Mouse (Mus musculus) C2C12 (cell line): Measurements from ENCODE around the gene Avp.

Source experiments
- CTCF ChIP-seq: IDR thresholded peaks from one replicate; pipeline ENCODE4 v1.5.1; 2011; ENCODE audit not compliant: control insufficient read depth, insufficient read depth, insufficient read length
- MAX ChIP-seq: IDR thresholded peaks from one replicate; pipeline ENCODE4 v1.6.1; 2011; ENCODE audit warnings: mild to moderate bottlenecking, control low read depth
- MYOD1 ChIP-seq: IDR thresholded peaks from one replicate; pipeline ENCODE4 v1.6.1; 2011; ENCODE audit warnings: low read depth; ENCODE audit not compliant: control insufficient read depth, insufficient read length
- MYOG ChIP-seq: IDR thresholded peaks from one replicate; pipeline ENCODE4 v1.6.1; 2011; ENCODE audit not compliant: control insufficient read depth, insufficient read length; ENCODE audit errors: extremely low read depth
- USF1 ChIP-seq: IDR thresholded peaks from one replicate; pipeline ENCODE4 v1.6.1; 2011; ENCODE audit warnings: low read depth, mild to moderate bottlenecking, control low read depth, moderate library complexity

GRCm38 (mm10) chr2:130628424-130628823, 46.1 kb upstream of the Avp start:
- TF ChIP-seq CTCF (no peak), MAX (no peak), MYOG (no peak), MYOD1 (no peak), USF1 (no peak)
